Mouse (Mus musculus) liver (tissue): ENCODE results near the gene Gm45213.

Source experiments
- DNase-seq: peaks from one replicate; pipeline ENCODE4 v3.0.0-alpha.2; 2020; ENCODE audit warnings: mixed read lengths

The Gm45213 gene

DNA sequence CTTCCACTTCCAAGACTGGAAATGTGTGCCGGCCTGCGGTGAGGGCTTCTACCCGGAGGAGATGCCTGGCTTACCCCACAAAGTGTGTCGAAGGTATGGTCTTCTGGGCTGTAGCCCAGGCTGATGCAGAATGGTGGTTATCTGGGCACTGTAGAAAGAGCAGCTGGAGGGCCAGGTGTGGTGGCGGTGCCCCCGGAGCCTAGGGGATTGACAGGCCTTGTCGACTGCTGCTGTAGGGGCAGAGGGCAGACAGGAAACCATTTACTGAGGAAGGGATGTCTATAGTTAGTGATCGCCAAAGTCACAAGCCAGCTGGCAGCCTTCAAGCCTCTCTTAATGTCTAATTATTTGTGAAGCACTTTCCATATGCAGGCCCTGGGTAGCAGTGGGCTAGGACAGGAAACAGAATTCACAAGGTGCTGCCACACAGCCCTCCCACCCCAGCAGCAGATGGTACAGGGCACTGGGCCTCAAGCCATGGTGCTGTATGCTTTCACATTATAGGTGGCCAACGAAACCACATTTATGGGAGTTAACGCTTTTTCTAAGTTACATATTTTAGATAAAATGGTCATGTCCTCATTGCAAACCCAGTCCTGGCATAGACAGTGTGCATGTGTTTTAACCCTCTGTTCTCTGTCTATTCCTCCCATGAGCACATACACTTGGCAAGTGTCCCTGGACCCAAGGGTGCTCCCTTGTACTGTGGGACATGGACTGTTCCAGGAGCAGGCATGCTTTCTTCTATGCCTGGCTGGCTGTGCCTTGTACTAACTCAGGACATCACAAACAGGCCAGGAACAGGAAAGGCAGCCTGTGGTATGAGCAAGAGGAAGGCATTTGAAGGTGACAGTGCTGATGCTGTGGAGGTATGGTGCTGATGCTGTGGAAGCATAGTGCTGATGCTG is at the start of gene Gm45213:
Gene Gm45213, plus strand, starts transcription at position 51 of the 908 bp plus-strand sequence.
- no peak for DNase-seq

DNA sequence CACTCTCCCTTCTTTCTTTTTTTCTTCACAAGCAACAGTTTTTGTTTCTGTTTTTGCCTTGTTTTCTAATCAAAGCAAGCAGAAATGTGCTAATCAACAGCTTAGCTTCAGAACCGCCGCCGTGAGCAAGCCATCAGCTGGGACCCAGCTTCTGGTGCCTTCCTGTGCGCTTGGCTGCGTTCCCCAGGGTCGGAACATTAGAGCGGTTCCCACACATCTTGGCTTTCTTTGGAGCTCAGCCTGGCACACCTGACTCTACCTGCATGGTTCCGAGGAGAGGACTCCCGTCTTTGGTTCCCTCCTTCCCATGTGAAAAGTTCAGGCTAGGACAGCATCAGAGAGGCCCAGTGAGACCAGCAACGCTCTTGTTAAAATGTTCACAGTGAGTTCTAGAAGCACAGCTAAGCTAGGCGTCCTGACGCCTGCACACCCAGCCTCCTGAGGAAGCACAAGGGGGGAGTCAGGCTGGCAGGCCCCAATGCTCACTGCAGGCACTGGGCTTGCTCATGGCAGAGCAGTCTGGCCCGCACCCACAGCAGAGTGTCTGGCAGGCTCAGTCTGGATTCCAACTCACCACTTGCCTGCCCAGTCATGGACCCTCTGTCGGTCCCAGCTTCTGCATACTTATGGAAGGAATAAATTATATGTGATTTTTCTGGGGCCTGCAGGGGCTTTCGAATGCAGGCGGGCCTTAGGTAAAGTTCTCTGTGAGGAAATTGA is 42.2 kb upstream of the Gm45213 start:
- no peak for DNase-seq

DNA sequence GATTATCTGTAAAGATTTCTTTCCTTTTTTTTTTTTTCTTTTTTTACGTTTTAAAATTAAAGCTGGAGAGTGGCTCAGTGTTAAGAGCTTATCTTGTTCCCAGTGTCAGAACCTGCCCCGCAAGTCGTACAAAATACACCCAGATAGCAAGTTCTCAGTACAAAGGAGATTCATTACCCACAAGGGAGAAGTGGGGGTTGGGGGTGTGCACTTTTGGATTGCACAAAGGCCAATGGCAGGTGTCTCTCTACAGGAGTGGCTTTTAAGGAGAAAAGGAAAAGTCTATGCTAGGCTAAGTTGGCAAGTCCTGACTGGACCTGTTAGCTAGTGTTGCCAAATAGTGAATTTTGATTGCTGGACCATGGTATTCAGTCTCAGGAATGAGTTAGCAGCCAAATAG is 41.6 kb upstream of the Gm45213 start:
- no peak for DNase-seq

DNA sequence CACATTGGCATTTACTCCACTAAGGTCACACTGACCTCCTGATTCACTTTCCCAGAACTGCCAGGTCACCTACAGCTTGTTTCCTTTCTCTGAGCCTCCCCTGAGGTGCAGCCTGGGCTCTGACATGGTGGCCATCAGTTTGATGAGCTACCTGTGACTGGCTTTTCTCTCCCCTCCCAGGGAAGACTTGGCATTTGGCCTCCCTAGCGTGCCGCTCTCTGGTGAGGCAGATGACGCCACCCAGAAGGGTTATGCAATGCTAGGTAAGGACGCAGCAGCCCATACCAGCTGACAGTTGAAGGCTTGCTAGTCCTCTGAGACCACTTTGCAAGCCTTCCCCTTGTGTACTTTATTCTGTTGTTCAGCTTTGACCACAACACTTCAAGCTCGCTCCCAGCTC is 40.0 kb upstream of the Gm45213 start:
- no peak for DNase-seq

DNA sequence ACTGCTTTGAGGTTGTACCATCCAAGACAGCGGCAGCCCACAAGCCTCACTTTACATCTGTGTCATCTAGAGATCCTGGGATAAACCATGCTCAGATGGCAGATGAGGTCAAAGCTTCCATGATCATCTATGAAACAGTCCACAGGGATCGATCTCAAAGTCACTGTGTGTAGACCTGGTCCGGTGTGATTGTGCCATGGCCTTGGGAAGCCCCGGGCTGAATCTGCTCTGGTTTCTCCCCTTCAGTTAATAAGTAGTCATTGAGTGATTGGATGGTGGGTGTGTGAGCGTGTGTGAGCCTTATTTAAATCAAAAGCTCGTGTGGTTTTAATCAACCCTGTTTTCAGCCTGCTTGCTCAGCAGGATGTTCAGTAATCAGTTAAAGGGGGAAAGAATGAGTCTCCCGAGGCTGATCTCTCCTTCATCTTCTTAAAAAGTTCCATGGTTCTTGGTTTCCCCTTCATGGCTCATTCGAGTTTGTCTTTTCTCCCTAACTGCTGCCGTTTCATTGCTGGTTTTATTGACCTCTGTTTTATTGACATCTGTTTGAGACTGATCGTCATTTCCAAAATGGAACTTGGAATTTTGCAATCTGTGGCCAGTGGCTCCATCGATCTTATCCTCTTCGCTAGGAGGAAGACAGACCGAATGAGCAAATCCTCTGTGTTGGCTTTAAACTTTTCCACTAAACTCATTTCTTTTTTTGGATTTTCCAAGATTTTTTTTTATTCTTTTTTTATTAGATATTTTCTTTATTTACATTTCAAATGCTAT is 39.4 kb upstream of the Gm45213 start:
- DNase-seq = no peak

DNA sequence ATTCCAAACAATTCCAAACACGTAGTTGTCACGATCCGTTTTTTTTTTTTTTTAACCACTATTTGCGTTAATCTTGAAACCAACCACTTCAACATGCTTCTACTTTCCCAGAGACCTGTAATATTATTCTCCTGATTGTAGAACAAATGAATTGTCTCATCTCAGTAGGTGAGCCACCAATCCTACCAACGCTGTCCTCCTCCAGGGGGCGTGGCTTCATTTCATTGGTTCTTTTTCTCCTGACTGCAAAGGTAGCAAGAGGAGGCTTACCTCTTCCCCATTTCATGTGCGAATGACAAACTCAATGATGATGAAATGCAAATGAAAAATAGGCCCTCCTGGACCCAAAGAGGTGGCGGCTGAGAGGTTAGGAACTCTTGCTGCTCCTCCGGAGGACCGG is 38.3 kb upstream of the Gm45213 start:
- no peak for DNase-seq

- no peak for DNase-seq
Measured at GRCm38 (mm10) chr7:66008161-66008891, 35.1 kb upstream of the Gm45213 start.

- DNase-seq = no peak
Measured at GRCm38 (mm10) chr7:66008892-66009273, 34.5 kb upstream of the Gm45213 start.

DNA sequence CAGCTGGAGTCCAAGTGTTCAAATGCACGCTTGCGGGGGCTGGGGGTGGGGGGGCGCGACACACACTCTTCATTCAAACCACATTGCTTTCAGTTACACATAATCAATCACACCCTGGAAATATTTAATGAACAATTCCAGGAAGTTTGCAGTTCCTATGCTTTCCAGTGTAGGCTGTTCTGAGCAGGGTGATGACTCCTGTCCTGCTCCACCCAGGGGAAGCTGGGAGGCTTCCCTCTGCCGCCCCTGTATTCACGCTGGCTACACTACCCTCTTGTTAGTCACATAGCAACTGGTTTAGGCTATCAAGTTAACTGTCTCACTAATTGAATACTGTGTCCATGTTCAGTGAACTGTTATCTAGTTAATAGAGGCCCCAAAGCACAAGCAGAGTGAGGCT is 32.9 kb upstream of the Gm45213 start:
- no peak for DNase-seq

DNA sequence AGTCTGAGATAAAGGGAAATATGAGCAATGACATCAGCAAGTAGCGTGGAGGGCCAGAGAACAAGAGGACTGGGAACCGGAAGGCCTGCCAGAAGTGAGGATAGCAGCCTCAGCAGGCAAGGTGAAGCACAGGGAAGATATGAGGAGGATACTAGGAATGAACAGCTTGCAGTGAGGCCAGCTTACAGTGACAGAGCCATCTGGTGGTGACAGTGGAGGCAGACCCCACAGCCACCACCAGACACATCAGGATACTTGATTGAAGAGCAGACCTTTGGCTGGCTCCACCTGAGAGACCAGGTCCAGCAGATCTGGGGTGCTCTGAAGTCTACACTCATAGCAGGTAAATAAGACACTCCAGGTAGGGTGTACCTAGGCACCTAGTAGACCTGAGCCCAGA is 15.7 kb upstream of the Gm45213 start:
- no peak for DNase-seq

DNA sequence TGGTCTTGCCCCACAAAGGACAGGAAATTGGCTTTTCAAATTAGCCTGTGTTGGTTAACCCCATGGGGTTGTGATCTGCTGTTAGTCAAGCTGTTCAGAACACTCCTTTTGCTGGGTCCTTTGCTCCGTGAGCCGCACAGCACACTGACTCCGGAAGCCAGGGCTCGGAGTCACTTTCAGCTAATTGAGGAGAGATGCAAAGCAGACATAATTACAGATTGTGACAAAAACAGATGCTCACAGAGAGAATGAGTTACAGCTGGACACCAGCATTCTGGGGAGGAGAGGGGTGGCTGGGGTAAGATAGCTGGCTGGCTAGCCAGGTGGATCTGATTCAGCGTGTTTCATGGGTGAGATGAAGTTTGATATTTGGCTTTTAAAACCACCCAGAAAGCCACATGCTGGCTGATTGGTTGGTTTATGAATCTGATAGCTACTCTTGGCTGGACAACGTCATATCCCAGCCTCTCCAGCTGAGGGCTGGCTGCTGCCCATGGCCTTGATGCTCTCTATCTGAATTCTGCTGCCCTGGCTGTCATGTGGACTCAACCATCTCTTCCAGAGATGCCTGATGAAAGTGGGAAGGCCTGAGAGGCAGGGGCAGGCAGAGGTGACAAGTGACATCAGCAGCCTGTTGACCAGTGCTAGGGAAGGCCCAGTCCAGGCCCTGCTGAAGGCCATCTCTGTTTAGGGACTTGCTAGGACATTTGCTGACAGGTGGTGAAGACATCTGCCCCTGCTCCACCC is 14.5 kb upstream of the Gm45213 start:
- no peak for DNase-seq

GRCm38 (mm10) chr7:66036809-66037208 is 6.6 kb upstream of the Gm45213 start:
- no peak for DNase-seq

GRCm38 (mm10) chr7:66038261-66038660 is 5.1 kb upstream of the Gm45213 start:
- no peak for DNase-seq

DNA sequence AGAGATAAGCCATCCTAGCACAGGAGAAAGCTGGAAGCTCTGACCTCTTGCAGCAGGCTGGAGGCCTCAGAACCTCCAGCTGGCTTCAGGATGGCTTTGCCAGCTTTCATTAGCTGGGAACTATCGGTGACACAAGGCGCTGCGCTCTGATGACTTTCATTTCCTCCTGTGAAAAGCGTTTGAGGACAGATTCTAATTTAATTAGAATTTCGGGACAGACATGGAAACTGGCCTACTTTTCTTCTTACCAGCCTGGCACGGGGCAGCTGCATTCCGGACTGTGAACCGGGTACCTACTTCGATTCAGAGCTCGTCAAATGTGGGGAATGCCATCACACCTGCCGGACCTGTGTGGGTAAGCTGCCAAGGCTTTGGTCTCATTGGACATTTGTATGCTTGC is 4.7 kb upstream of the Gm45213 start:
- no peak for DNase-seq

DNA sequence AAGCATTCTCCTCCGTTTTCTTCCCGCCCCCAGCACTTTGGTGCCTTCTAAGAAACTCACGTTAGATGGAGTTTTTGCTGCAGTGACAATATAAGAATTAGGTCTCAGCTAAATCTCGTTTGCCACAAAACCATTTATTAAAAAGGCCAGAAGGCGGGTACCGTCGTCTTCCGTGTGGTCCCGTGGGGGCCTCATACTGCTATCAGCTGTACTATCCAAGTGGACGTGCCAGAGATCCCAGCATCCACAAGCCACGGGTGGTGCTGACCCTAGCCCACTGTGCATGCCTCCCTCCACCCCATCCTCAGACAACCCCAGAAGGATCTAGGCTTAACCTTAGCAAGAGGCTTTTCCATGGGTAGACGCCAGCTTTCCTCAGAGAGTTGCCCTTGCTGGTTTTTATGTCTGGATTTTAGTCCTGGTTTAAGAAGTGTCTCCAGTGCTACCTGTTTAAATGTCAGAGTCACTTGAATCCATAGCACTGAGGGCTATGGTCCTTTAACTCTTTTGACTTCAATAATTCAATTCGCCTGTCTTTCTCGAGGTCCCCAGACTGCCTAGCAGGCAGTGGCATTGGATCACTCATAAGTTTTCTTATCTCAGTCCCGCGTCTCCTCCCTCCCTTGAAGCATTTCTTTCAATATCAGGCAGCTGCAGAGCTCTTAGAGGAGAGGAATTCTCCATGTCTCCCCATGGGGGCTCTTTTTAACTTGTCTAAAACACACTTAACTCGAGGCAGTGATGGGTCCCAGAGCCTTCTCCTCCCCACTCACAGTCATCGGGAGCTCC is 3.2 kb upstream of the Gm45213 start:
- DNase-seq = no peak

DNA sequence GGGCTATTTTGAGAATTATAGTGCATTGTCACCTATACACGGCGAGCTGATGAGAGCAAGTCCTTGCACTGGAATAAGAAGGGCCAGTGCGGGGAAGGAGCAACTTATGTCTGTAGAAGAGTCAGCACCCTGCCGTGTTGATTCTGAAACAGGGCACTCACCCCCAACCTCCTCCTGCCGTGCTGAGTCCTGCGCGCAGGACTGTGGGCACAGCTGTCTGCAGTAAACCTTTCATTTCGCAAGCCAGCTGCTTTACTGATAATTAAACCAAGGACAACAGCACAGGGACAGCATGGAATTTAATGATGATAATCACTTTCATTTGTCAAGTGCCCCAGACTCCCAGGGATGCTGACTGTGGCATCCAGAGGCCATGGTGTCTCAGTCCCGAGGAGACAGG is 1.2 kb downstream of the Gm45213 start:
- no peak for DNase-seq

DNA sequence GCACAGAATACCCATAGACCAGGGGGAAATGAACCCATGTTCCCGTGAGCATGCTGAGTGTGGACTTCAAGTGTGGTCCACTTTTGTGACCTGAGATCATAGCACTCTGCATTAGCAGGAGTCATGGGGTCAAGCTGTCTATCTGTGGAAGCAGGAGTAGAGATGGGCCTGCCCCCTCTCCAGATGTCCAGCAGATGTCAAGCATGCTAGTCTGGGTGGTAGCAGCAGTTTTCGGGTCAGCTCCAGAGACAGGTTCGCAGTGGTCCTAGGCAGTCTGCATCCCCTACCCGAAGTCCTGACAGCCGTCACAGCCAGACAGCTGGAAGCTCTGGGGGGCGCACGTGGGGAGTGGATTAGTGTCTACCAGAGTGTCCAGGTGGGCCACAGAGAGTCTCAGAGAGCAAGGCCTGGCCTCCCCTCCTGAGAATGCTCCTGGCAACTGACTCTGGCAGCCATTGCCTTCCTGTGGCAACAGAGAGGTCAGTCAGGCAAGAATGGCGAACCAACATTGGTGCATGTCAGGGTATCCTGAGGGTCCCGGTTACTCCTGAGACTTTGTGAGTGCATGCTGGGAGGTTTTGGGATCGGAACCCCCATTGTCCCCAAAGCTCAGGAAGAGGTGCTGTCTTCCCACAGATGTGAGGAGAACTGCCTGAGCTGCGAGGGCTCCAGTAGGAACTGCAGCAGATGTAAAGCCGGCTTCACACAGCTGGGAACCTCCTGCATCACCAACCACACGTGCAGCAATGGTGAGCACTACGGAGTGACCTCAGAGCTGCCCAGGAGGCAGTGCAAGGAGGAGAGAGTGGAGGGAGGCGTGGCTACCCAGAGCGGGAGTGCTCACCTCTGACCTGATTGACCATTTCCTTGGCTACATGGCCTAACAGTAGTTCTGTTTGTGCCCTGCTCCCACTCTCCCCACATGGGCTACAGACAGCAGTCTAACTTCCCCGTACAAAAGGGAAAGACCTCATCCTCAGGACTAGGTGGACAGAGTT is 3.8 kb downstream of the Gm45213 start:
- no peak for DNase-seq

DNA sequence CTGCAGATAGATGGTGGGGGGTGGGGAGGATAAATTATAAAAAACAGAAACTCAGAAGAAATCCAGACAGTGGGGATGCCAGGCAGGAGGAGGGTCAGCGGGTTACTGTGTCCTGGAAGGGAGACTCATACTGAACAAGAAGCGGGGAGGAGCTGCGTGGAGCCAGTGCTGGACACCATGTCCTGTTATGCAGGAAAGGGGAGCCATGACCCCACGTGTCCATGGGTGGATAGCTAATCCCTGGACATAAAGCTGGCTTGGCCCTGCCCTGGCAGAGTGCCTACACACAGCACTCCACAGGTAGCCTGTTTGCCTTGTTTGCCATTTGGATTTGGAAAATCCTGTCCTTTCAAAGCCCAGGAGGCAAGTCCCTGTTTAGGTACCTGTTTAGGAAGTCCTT is 4.6 kb downstream of the Gm45213 start:
- DNase-seq = no peak

DNA sequence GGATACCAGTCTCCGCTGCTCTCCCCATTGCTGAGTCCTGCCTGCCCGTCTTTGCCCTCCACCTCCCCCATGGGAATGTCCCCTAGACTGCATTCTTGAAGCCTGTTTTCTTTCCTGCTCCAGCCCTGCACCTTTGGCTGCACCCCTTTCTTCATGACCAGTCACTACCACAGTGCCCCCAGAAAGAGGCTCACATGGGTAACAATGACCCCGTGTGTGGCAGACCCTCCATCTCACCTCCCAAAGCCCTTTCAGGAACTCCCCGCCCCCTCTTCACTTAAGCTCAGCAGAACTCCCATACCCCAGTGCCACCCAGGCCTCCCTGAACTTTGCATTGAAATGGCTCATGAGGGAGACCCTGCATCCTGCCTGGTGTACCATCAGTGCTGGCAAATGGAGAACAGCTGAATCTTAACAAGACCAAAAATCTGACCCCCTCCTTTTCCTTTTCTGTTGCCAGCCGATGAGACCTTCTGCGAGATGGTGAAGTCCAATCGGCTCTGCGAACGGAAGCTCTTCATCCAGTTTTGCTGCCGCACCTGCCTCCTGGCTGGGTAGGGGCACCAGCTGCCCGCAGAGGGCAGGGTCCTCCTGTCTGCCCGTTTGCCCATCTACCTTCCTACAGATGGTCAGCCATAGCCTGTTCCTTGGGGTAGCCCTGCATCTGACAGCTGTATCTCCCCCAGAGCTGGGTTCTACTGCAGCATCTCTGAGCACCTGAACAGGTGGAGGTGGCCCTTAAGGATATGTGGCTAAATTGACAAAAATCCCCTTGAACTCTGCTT is 5.2 kb downstream of the Gm45213 start:
- DNase-seq = no peak
